Mouse (Mus musculus) ES-E14 (cell line): ENCODE results near the gene Supt6. TPM values are rescaled to one million over a fixed set of nuclear protein-coding genes. Genes with fewer than 3 reads are reported as not detected.

Experiments used
- DNase-seq: peaks from one replicate; pipeline ENCODE4 v3.0.0-alpha.2; 2013; ENCODE audit warnings: low read depth, low spot score
- H3K27ac ChIP-seq: 2 replicates; pipeline ENCODE4 v1.5.1; 2012; ENCODE audit warnings: low read depth, mild to moderate bottlenecking, low read length, moderate library complexity, mixed read lengths; ENCODE audit not compliant: poor library complexity, insufficient read depth, severe bottlenecking
- H3K36me3 ChIP-seq: 2 replicates; pipeline ENCODE4 v1.6.1; 2012; ENCODE audit warnings: mild to moderate bottlenecking, low read length, moderate library complexity, mixed read lengths; ENCODE audit not compliant: control insufficient read depth, poor library complexity, insufficient read depth, severe bottlenecking
- H3K4me1 ChIP-seq, 2 experiments: fragments of 150-350 bp in 1 of 2; sonication (generic) in 1 of 2; 2 replicates each; pipeline ENCODE4 v1.6.1; 2012; ENCODE audit warnings: low read length in 2 of 2, mild to moderate bottlenecking in 1 of 2, mixed read lengths in 1 of 2; ENCODE audit not compliant: control insufficient read depth in 2 of 2, insufficient read depth in 2 of 2, poor library complexity in 1 of 2
- H3K4me3 ChIP-seq, 2 experiments: fragments of 150-350 bp in 1 of 2; sonication (generic) in 1 of 2; 2 replicates each; pipeline ENCODE4 v1.5.1; 2012; ENCODE audit warnings: low read length in 2 of 2, low read depth in 1 of 2, mild to moderate bottlenecking in 1 of 2, mixed read lengths in 1 of 2; ENCODE audit not compliant: insufficient read depth in 1 of 2, poor library complexity in 1 of 2, severe bottlenecking in 1 of 2
- H3K9ac ChIP-seq: 2 replicates; pipeline ENCODE4 v1.6.1; 2012; ENCODE audit warnings: low read depth, mild to moderate bottlenecking, low read length, mixed read lengths; ENCODE audit not compliant: poor library complexity, insufficient read depth, severe bottlenecking
- H3K9me3 ChIP-seq: fragments of 150-350 bp; sonication (generic); 2 replicates; pipeline ENCODE4 v1.6.1; 2012; ENCODE audit warnings: low read depth, mild to moderate bottlenecking, low read length; ENCODE audit not compliant: control insufficient read depth, insufficient read depth
- CHD2 ChIP-seq: IDR thresholded peaks from 2 replicates; pipeline ENCODE4 v1.6.1; 2014; ENCODE audit warnings: mild to moderate bottlenecking, low read depth, low read length, inconsistent platforms
- HCFC1 ChIP-seq: IDR thresholded peaks from 2 replicates; pipeline ENCODE4 v1.6.1; 2012; ENCODE audit warnings: low read length, inconsistent platforms, borderline replicate concordance; ENCODE audit not compliant: insufficient read depth
- MAFK ChIP-seq: IDR thresholded peaks from 2 replicates; pipeline ENCODE4 v1.6.1; 2014; ENCODE audit warnings: mild to moderate bottlenecking, low read depth, low read length, inconsistent platforms; ENCODE audit not compliant: insufficient read depth
- ZC3H11A ChIP-seq: IDR thresholded peaks from 2 replicates; pipeline ENCODE4 v1.6.1; 2012; ENCODE audit warnings: low read depth, mild to moderate bottlenecking, inconsistent platforms, low read length, borderline replicate concordance
- ZNF384 ChIP-seq: IDR thresholded peaks from 2 replicates; pipeline ENCODE4 v1.6.1; 2012; ENCODE audit warnings: low read depth, low read length, inconsistent platforms
- in situ Hi-C, 2 experiments: fragments of 600-800 bp; cut with MboI; formaldehyde crosslinking; loops; one replicate each; pipeline ENCODE4 v1.15.1; 2025; ENCODE audit warnings: low sequenced_read_pairs in 2 of 2, inconsistent platforms in 1 of 2; ENCODE audit not compliant: unreplicated experiment in 2 of 2
- total RNA-seq: library from RNA; depleted of rRNA; stranded (reverse); fragments of 300-350 nt; gene quantifications from 2 replicates; pipeline ENCODE4 v1.2.3, GENCODE M21; 2012

Gene Supt6
- total RNA-seq, 1 experiment: 63.0 TPM

- no peak for DNase-seq
- Histone ChIP-seq H3K4me1 (no peaks in the 10 kb centered on the region; a peak in 1 of 4 replicates), H3K9me3 (no peaks in the 10 kb centered on the region), H3K4me3 (peak overlapping the region; percentile 88 to 89), H3K27ac (peak overlapping the region; percentile 72), H3K9ac (peak overlapping the region; percentile 88), H3K36me3 (peaks cover 34% of the 10 kb centered on the region)
- in situ Hi-C loops: no loop called here
- no peak for TF ChIP-seq ZC3H11A
- no peak for TF ChIP-seq HCFC1
- TF ChIP-seq MAFK: no peak
- no peak for TF ChIP-seq CHD2
- no peak for TF ChIP-seq ZNF384
These were observed 61.8 kb downstream of the Supt6 start for GRCm38 (mm10) chr11:78183884-78184514.

- in situ Hi-C loops: no loop called here
- DNase-seq: peak; percentile 89
- TF ChIP-seq HCFC1: peak; percentile 93
- TF ChIP-seq CHD2: peak; percentile 99
- no peak for TF ChIP-seq ZC3H11A
- no peak for TF ChIP-seq ZNF384
- no peak for TF ChIP-seq MAFK
- H3K4me1 ChIP-seq: no peaks in the 10 kb centered on the region; a peak in 1 of 4 replicates
- H3K27ac ChIP-seq: peak within 1 kb of the TSS; percentile 94
- peak within 1 kb of the TSS; percentile 100 for H3K9ac ChIP-seq
- H3K4me3 ChIP-seq: peak within 1 kb of the TSS; percentile 88 to 89
- peaks cover 34% of the 10 kb centered on the region for H3K36me3 ChIP-seq
- H3K9me3 ChIP-seq: no peaks in the 10 kb centered on the region
These were observed 62.6 kb downstream of the Supt6 start, which contains the start of gene Rpl23a for GRCm38 (mm10) chr11:78182961-78183844. Gene Rpl23a (minus strand): TSS chr11:78183584.

DNA sequence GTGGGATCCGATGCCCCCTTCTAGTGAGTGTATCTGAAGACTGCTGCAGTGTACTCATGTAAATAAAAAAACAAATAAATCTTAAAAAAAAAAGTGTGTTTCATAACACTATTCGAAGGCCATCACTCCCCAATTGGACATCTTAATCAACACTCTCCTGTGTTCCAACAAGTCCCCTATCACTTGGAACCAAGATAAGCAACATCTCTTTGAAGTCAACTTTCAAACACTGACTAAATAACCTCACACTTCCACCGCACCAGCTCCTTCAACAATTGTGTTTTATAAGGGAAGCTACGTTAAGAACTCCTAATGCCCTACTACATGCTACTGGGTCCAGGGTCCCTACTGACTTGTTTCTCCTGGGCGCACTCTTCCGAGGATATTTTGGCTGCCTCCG, 63.3 kb downstream of the Supt6 start:
- TF ChIP-seq CHD2: no peak
- no peak for TF ChIP-seq ZC3H11A
- no peak for TF ChIP-seq MAFK
- no peak for TF ChIP-seq HCFC1
- no peak for TF ChIP-seq ZNF384
- Histone ChIP-seq H3K27ac (peak overlapping the region; percentile 94; the same call in 1 of the 2 replicates), H3K4me3 (peak overlapping the region; percentile 88 to 89), H3K36me3 (peaks cover 34% of the 10 kb centered on the region), H3K9me3 (no peaks in the 10 kb centered on the region), H3K9ac (peak overlapping the region; percentile 100), H3K4me1 (no peaks in the 10 kb centered on the region; a peak in 1 of 4 replicates)
- DNase-seq: no peak
- in situ Hi-C loops: no loop called here

DNA sequence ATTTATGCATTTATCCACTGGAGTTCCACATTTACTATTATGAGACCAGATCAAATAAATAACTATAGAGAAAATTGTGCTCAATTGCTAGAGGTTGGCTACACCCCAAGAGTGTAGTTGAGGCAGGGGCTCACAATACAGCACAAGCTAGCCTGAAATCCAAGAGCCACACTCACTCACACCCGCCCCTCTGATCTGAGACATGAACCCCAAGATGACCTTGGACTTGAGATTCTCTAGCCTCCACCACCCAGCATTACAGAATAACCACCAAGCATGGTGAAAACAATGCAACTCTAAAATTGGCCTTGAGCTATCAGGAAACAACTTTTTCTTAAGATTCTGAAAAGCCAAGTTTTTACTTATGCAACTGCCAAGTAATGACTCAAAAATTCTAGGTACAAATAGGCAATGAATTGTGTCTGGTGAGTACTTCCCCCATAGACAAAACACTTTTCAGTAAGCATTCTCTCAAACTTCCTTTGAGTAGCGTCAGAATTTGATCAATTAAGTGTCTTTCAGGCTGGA, 63.9 kb downstream of the Supt6 start:
- TF ChIP-seq ZNF384 (no peak), CHD2 (no peak), ZC3H11A (no peak), MAFK (no peak), HCFC1 (no peak)
- peaks cover 34% of the 10 kb centered on the region for H3K36me3 ChIP-seq
- H3K4me3 ChIP-seq: peak overlapping the region; percentile 88 to 89
- no peaks in the 10 kb centered on the region for H3K9me3 ChIP-seq
- H3K9ac ChIP-seq: peak overlapping the region; percentile 100
- H3K4me1 ChIP-seq: no peaks in the 10 kb centered on the region; a peak in 1 of 4 replicates
- no peak for DNase-seq
- H3K27ac ChIP-seq: peak overlapping the region; percentile 94; the same call in 1 of the 2 replicates
- in situ Hi-C loops: no loop called here
